Mouse (Mus musculus) MN1 (cell line): ENCODE results near the gene Lcn11.

Source experiments
- DNase-seq: peaks from one replicate; pipeline ENCODE4 v3.0.0-alpha.2; 2016; ENCODE audit warnings: low spot score

Gene Lcn11

DNA sequence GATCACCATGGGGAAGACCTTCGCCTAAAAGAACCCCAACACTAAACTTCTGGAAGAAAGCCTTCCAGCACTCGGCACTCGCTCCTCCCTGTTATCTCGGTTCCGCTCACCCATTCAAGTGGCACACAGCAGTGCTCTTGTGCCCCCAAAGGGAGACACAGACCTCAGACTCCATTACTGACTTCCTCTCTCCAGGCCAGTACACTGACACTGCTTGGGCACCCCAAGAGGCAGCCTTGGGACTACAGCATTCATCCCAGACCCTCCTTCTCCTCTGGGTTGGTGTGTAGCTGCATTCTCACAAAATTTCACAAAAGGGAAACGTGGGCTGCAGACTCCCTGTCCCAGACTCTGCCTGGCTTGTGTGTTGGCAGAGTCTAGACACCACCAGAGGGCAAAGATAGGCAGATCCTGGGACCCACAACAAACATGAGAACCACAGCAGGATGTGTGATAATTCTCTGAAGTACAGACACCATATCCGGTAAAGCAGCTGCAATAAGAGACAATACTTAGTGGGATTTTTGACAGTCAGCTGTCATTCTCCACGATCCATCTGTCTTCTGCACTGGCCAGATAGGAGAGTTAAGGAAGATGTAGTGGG lies 51.6 kb downstream of the Lcn11 start:
- no peak for DNase-seq
